Mouse (Mus musculus): Measurements from ENCODE around the gene Abhd4.

- no peak for TF ChIP-seq POLR2A (IDR thresholded peaks at IDR 0.05; ENCODE audit: insufficient read length, low read depth)
- TF ChIP-seq CEBPB (IDR thresholded peaks at IDR 0.05; ENCODE audit: insufficient read depth, poor library complexity, severe bottlenecking), result no peak
- no peak for TF ChIP-seq MAX (IDR thresholded peaks at IDR 0.05; ENCODE audit: low read depth)
- TF ChIP-seq USF1 (IDR thresholded peaks at IDR 0.05; ENCODE audit: low read depth), result no peak
- no peak for TF ChIP-seq E2F4 (IDR thresholded peaks at IDR 0.05; ENCODE audit: insufficient read depth)
- no peak for TF ChIP-seq REST (IDR thresholded peaks at IDR 0.05; ENCODE audit: insufficient read depth, insufficient read length)
- TF ChIP-seq SRF (IDR thresholded peaks at IDR 0.05; ENCODE audit: control insufficient read depth, insufficient read length, low read depth), result no peak
Measured at GRCm38 (mm10) chr14:54232143-54232542, 21.8 kb upstream of the Abhd4 start.

All from myocyte (in vitro differentiated cells).